Mouse (Mus musculus) ES-E14 (cell line): ENCODE results near the gene Oser1.

ENCODE experiments used
- HCFC1 ChIP-seq: IDR thresholded peaks from 2 replicates; pipeline ENCODE4 v1.6.1; 2012; ENCODE audit warnings: low read length, inconsistent platforms, borderline replicate concordance; ENCODE audit not compliant: insufficient read depth
- MAFK ChIP-seq: IDR thresholded peaks from 2 replicates; pipeline ENCODE4 v1.6.1; 2014; ENCODE audit warnings: mild to moderate bottlenecking, low read depth, low read length, inconsistent platforms; ENCODE audit not compliant: insufficient read depth
- ZC3H11A ChIP-seq: IDR thresholded peaks from 2 replicates; pipeline ENCODE4 v1.6.1; 2012; ENCODE audit warnings: low read depth, mild to moderate bottlenecking, inconsistent platforms, low read length, borderline replicate concordance
- ZNF384 ChIP-seq: IDR thresholded peaks from 2 replicates; pipeline ENCODE4 v1.6.1; 2012; ENCODE audit warnings: low read depth, low read length, inconsistent platforms

DNA sequence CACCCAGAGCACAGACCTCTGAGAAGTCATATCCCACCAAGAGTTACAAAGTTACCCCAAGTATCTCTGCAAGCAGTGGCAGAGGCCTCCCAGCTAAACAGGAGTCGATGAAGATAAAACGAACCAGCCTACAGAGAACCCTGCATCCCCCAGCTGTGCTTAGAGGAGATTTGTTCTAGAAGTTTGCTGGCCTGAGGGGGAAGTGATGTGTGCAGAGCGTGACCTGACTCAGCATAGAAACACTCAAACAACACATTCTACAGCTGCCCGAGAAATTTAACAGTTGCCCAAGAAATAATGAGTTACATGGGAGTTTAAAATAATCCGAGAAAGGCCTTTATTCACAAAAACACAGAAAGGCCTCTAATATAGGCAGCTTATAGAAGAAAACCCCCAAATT lies 65.8 kb downstream of the Oser1 start:
- TF ChIP-seq ZC3H11A: no peak
- no peak for TF ChIP-seq HCFC1
- TF ChIP-seq ZNF384: no peak
- no peak for TF ChIP-seq MAFK
